Mouse (Mus musculus): ENCODE measurements around the gene Dmgdh.

- TF ChIP-seq CTCF (IDR thresholded peaks at IDR 0.05; ENCODE audit: borderline replicate concordance, insufficient read depth, low read length) (no peak), POLR2A (IDR thresholded peaks at IDR 0.05; ENCODE audit: low read depth, low read length) (no peak)
These were observed 82.4 kb downstream of the Dmgdh start for GRCm38 (mm10) chr13:93756674-93757073.

Measured in embryonic fibroblast, embryonic 13.5 days (primary cell).